Mouse (Mus musculus) C2C12 (cell line): ENCODE measurements around the gene Lemd1. TPM values are rescaled to one million over a fixed set of nuclear protein-coding genes. Genes with fewer than 3 reads are reported as not detected.

ENCODE experiments used
- H3K27me3 ChIP-seq: one replicate; pipeline ENCODE4 v1.6.1; 2011; ENCODE audit not compliant: control insufficient read depth, insufficient read depth, insufficient read length
- H3K36me3 ChIP-seq: one replicate; pipeline ENCODE4 v1.6.1; 2011; ENCODE audit not compliant: control insufficient read depth, insufficient read depth
- H3K4me3 ChIP-seq: one replicate; pipeline ENCODE4 v1.5.1; 2011; ENCODE audit warnings: mild to moderate bottlenecking, control low read depth; ENCODE audit not compliant: poor library complexity, insufficient read depth, severe bottlenecking
- H3K79me2 ChIP-seq: one replicate; pipeline ENCODE4 v1.6.1; 2011; ENCODE audit not compliant: control insufficient read depth, insufficient read depth
- H3K79me3 ChIP-seq: one replicate; pipeline ENCODE4 v1.6.1; 2011; ENCODE audit warnings: low read depth, control low read depth
- H3ac ChIP-seq: one replicate; pipeline ENCODE3; 2011; ENCODE audit warnings: low read depth; ENCODE audit not compliant: control insufficient read depth, insufficient read length
- CEBPB ChIP-seq: IDR thresholded peaks from one replicate; pipeline ENCODE4 v1.6.1; 2011; ENCODE audit warnings: low read depth, mild to moderate bottlenecking, control low read depth, moderate library complexity
- CTCF ChIP-seq: IDR thresholded peaks from one replicate; pipeline ENCODE4 v1.5.1; 2011; ENCODE audit not compliant: control insufficient read depth, insufficient read depth, insufficient read length
- FOSL1 ChIP-seq: IDR thresholded peaks from one replicate; pipeline ENCODE4 v1.8.0; 2011; ENCODE audit warnings: mild to moderate bottlenecking, low read length; ENCODE audit not compliant: poor library complexity, insufficient read depth, severe bottlenecking
- MAX ChIP-seq: IDR thresholded peaks from one replicate; pipeline ENCODE4 v1.6.1; 2011; ENCODE audit warnings: mild to moderate bottlenecking, control low read depth
- MYOD1 ChIP-seq: IDR thresholded peaks from one replicate; pipeline ENCODE4 v1.6.1; 2011; ENCODE audit warnings: low read depth; ENCODE audit not compliant: control insufficient read depth, insufficient read length
- MYOG ChIP-seq: IDR thresholded peaks from one replicate; pipeline ENCODE4 v1.6.1; 2011; ENCODE audit not compliant: control insufficient read depth, insufficient read length; ENCODE audit errors: extremely low read depth
- USF1 ChIP-seq: IDR thresholded peaks from one replicate; pipeline ENCODE4 v1.6.1; 2011; ENCODE audit warnings: low read depth, mild to moderate bottlenecking, control low read depth, moderate library complexity
- polyA plus RNA-seq: library from polyadenylated mRNA; unstranded; fragments of >200 nt; fragmentation: generic; extraction: Trizol; gene quantifications from one replicate; pipeline ENCODE4 v1.2.1, GENCODE M21; 2012; ENCODE audit warnings: missing spikeins

Lemd1 gene
- polyA plus RNA-seq, 1 experiment = 0.14 TPM

DNA sequence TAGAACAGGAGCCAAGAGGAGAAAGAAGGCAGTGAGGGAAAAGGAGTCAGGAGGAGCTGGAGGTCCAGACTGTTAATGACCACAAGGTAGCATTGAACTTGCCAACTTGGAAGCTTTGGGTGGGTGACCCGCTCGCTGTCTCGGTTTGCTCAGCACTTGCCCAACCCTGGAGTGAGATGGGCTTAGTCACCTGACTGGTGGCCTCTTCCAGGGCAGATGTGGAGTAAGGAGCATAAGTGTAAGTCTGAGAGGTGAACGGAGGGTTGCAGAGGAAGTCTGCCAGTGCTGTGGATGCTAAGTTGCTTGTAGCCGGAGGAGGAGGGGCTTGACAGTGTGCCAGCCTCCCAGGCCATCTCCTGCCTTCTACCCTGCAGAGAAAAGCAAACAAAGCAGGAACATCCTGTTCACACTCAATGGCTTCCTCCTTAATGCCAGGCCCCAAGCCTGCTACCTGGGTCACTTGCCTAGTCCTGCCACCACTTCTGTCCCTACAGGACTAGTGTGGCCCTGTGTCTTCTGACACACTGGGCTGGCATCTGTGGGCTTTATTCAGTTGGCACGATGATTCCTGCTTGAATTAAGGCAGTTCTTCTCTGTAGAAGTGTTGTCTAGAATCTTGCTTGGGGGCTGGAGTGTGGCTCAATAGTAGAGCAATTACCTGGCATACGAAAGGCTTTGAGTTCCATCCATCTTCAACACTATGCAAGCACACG lies 45.1 kb upstream of the Lemd1 start:
- TF ChIP-seq MYOD1 = no peak
- TF ChIP-seq MYOG = no peak
- TF ChIP-seq MAX = no peak
- TF ChIP-seq USF1 = peak; percentile 58
- no peak for TF ChIP-seq FOSL1
- peak; percentile 13 for TF ChIP-seq CEBPB
- TF ChIP-seq CTCF = no peak
- Histone ChIP-seq H3K79me3 (no peaks in the 10 kb centered on the region), H3K79me2 (no peaks in the 10 kb centered on the region), H3ac (no peak overlapping the region), H3K4me3 (no peak overlapping the region), H3K36me3 (no peaks in the 10 kb centered on the region), H3K27me3 (no peaks in the 10 kb centered on the region)

DNA sequence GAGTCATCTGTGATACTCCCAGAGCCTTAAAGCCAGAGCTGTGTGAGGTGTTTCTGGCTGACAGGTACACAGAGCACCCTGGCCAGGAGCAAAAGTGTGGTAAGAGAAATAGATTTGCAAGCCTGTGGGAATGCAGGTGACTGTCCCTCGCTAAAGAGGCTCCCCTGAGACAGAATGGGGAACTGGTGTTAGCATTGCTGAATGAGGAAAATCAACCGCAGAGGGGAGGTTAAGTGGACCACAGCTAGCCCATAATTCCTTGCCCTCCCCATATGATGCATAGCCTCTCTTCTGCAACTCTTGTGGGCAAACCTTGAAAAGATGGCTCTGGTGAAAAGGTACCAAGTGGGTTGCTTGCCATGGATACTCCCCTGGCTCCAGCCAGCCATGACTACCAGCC lies 41.8 kb upstream of the Lemd1 start:
- TF ChIP-seq MAX (no peak), MYOD1 (peak; percentile 24), USF1 (no peak)
- H3ac ChIP-seq = no peak overlapping the region
- no peaks in the 10 kb centered on the region for H3K79me2 ChIP-seq
- H3K79me3 ChIP-seq = no peaks in the 10 kb centered on the region
- no peak overlapping the region for H3K4me3 ChIP-seq
- H3K36me3 ChIP-seq = no peaks in the 10 kb centered on the region
- no peaks in the 10 kb centered on the region for H3K27me3 ChIP-seq

DNA sequence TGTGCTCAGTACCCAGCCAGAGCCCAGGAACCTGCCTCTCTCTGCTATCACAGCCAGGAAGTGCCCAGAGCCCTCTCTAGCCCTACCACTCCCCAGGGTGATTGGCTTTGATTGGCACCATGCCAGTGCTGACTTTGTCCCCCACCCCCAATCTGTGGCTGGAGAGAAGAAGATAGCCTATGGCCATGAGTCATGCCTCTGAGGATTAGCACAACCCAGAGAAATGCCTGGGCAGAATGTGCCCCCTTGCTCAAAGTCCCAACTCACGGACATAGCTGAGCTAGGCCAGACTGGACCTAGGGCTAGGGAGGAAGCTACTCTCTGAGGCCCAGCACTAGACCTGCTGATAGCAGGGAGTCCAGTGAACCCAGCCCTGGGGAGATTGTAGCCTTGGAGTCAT lies 41.1 kb upstream of the Lemd1 start:
- H3ac ChIP-seq = no peak overlapping the region
- no peaks in the 10 kb centered on the region for H3K79me3 ChIP-seq
- peak; percentile 39 for TF ChIP-seq MYOD1
- peak; percentile 54 for TF ChIP-seq FOSL1
- TF ChIP-seq USF1 = no peak
- no peaks in the 10 kb centered on the region for H3K27me3 ChIP-seq
- H3K79me2 ChIP-seq = no peaks in the 10 kb centered on the region
- no peaks in the 10 kb centered on the region for H3K36me3 ChIP-seq
- no peak overlapping the region for H3K4me3 ChIP-seq

DNA sequence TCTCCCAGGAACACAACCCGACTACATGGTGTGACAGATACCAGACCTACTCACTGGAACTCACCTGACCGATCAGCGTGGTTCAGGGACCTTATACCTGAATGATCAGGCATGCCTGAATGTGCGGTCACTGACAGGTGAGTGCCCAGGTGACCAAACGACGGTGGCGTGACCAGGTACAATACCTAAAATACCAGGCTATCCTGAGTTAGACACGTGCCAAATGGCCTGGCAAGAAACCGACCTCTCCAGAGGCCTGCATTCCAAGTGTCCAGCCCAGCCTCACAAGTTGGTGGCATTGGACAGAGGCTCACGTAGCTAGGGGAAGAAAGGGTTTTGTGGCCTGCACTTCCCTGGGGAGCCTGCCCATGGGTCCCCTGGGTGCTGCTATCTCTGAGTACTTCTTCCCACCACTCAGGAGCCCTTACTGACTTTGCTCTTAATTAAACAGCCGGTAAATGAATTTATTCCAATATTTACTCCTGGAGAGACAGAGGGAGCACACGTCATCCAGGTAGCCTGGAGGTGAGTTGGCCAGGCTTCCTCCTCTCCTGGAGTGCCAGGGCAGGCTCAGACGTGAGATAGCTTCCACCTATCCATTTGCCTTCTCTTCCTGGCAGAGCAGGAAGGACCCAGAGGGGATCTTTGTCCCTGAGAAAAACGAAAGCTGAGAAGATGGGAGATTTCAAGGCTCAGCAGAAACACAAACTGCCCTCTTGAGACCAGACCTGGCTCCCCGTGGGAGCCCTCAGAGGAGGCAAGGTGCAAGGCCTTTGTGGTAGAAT lies 40.2 kb upstream of the Lemd1 start:
- H3K27me3 ChIP-seq = no peaks in the 10 kb centered on the region
- TF ChIP-seq MAX = peak; percentile 34
- TF ChIP-seq CTCF = no peak
- TF ChIP-seq USF1 = no peak
- H3K79me2 ChIP-seq = no peaks in the 10 kb centered on the region
- H3K36me3 ChIP-seq = no peaks in the 10 kb centered on the region
- no peaks in the 10 kb centered on the region for H3K79me3 ChIP-seq
- H3ac ChIP-seq = peak overlapping the region; percentile 5
- no peak overlapping the region for H3K4me3 ChIP-seq

DNA sequence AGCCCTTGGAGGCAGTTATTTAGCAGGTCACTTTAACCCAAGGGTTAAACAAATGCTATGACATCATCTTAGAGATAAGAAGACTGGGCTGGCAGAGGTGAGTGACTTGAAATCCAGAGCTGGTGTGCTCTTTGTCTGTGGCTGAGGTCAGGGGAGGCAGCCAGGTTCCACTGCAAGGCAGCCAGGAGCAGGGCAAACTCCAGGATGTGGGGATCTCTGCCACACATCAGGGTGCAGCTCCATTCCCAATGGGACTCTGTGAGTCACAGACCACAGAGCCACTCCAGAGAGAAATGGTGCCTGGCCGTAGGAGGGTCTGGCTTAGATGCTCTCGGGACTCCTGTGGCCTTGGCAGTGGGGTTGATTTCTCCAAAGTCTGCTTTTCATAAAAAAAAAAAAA lies 39.3 kb upstream of the Lemd1 start:
- Histone ChIP-seq H3K79me2 (no peaks in the 10 kb centered on the region), H3ac (no peak overlapping the region), H3K79me3 (no peaks in the 10 kb centered on the region), H3K36me3 (no peaks in the 10 kb centered on the region), H3K27me3 (no peaks in the 10 kb centered on the region), H3K4me3 (no peak overlapping the region)
- TF ChIP-seq USF1 = no peak
- no peak for TF ChIP-seq CEBPB
- TF ChIP-seq MYOD1 = peak; percentile 61
- peak; percentile 24 for TF ChIP-seq MAX
- TF ChIP-seq FOSL1 = peak; percentile 79

DNA sequence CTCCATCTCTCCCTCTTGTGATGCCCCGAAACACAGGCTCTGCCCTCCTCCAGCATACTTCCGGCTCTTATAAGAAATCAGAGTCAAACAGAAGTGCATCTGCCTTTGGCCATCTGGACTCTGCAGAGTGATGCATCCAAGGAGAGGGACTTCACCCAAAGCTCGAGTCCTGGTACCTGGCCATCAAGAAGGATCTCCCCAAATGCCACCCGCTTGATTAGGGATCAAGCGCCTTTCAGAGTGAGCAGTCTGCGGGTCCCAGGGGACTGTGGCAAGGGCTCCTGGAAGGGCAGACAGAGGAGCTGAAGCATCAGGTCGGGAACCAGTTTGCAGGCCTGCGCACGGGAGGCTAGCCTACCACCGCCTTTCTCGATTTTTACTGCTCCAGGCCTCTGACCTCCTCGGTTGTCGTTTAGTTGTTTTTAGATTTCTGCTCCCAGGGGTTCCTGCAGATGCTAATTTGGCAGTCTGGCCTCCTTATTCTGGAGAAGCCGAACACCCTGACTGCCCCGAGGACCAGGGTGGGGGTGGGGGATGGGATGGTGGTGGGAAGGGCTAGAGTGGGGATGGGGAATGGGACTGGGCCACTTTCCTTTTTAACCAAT lies 38.0 kb upstream of the Lemd1 start:
- TF ChIP-seq CEBPB = no peak
- no peak for TF ChIP-seq FOSL1
- no peak for TF ChIP-seq USF1
- no peak for TF ChIP-seq MAX
- TF ChIP-seq CTCF = no peak
- no peak for TF ChIP-seq MYOG
- TF ChIP-seq MYOD1 = no peak
- Histone ChIP-seq H3K79me3 (no peaks in the 10 kb centered on the region), H3K4me3 (no peak overlapping the region), H3K36me3 (no peaks in the 10 kb centered on the region), H3K79me2 (no peaks in the 10 kb centered on the region), H3K27me3 (no peaks in the 10 kb centered on the region), H3ac (no peak overlapping the region)
